Mouse (Mus musculus) stomach, postnatal 0 days (tissue): ENCODE results near the gene Ccl6.

Source experiments
- CTCF ChIP-seq: IDR thresholded peaks from 2 replicates; pipeline ENCODE4 v1.5.1; 2016; ENCODE audit warnings: antibody characterized with exemption, low read depth, mild to moderate bottlenecking, moderate library complexity
- EP300 ChIP-seq: optimal IDR thresholded peaks from 2 replicates; pipeline ENCODE3; 2016; ENCODE audit warnings: antibody characterized with exemption

DNA sequence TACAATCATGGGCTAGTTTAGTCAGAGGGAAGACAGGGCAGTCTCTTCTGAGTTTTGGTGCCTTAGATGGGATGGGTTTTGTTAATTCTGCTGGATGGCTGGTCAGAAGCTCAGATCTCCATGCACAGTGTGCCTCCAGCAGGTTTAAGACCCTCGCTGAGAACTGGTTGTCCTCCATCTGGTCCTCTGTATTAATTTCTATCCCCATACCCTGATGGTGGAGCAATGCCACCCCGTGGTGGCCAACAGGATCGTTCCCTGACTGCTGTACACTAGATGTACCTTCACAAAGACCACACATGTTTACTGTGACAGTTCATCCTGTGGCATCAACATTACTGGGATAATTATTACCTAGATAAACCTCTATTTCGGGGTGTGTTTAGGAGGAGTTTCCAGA is 39.9 kb upstream of the Ccl6 start:
- peak; percentile 61 for TF ChIP-seq CTCF
- no peak for TF ChIP-seq EP300
